Mouse (Mus musculus): ENCODE measurements around the gene Tbc1d19.

DNA sequence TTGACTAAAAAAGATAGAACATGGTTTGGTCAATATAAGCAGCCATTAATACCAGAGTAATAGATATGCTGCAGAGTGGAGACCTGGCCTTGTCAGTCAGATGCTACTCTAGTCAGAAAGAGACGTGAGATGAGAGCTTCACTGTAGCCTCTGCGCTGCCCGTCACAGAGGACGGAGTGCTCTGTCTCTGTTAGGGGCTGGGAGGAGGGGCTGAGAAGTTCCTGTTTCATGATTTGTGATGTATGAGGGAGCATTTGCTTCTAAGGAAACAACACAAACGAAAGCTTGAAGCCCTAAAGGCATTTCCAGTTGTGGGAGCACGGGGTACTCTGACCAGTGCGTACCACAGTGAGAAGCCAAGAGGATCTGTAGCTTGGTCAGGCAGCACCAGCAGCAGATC is 16.5 kb downstream of the Tbc1d19 start:
- TF ChIP-seq GATA1 (IDR thresholded peaks at IDR 0.05; ENCODE audit: borderline replicate concordance, low read length) (no peak), FLI1 (IDR thresholded peaks at IDR 0.05; ENCODE audit: low read length) (no peak)
